Mouse (Mus musculus): ENCODE measurements around the gene Dhx32.

Gene Dhx32

DNA sequence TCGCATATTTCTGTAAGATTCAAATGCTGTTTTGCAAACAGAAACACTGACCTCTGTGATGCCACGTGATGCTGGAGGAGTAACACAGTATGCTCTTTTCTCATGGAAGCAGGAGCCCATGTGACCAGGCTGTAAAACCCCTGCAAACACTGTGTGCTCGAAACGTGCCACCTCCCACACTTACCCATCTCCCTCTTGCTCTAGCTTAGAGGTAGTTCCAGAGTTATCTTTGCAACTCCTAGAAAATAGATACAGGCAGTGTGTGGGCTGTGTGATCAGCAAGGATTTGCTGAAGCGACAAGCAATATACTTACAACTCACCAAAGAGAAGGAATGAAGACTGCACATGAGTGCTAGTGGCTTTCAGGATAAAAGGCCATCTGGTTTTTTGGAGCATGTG, 14.0 kb downstream of the Dhx32 start:
- DNase-seq, result no peak

DNA sequence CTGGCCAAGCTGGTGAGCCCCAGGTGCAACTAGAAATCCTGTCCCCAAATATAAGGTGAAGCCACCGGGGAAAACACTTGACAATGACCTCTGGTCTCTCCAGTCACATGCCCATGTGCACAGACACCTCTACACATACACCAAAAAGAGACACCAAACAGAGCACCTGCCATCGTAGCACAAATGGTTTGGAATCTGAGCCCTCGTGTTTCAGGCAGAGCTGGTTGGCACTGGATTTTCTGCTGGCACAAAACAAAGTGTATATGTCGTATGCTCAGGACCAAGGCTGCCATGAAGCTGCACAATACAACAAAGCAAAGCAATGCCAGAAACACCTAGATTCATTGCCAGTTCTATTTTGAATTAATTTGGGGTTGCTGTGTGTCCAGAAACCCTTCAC, 14.5 kb downstream of the Dhx32 start:
- DNase-seq, result no peak

DNA sequence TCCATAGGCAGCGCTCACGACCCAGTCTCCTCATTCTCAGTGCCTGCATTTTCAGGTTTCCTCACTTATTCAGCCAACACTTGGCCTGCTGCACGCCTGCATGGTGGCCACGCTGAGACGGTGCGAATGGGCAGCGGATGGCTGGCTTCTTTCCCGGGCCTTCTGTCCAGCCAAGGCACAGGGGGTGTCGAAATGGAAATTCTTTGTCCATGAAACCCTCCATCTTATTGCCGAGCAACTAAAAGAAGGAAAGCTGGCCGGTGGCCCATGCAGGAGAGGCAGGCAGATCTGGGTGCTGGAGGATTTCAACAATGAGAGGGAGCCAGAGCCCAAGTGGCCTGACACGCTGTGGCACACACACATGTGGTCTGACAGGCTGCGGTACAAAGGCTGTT, 16.7 kb downstream of the Dhx32 start:
- DNase-seq, result no peak

DNA sequence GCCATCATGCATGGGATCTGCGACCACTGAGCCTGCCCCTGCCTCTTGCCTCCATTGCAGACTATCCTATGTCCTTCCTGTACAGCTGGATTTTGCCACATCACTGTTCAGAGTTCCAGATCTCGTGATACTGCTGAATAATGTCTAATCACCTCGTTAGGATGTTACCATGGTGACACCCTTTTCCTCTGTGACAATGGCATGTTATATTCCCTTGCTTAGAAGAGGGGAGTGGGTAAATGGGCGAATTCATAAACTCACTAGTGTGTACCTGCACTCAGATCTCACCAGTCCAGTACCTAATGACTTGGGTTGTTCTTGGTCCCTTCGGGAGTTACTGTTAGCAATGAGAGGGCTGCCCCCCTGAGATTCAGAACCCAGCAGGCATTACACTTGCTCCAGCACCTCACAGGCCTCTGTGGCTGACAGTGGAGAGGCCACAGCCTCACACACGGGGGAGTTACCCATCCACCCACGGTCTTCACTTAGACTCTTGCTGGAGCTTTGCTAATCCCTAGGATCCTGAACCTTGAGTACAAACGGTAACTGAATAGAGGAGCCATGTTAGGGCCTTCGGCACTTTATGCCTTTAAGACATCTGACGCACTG, 17.2 kb downstream of the Dhx32 start:
- no peak for DNase-seq

DNA sequence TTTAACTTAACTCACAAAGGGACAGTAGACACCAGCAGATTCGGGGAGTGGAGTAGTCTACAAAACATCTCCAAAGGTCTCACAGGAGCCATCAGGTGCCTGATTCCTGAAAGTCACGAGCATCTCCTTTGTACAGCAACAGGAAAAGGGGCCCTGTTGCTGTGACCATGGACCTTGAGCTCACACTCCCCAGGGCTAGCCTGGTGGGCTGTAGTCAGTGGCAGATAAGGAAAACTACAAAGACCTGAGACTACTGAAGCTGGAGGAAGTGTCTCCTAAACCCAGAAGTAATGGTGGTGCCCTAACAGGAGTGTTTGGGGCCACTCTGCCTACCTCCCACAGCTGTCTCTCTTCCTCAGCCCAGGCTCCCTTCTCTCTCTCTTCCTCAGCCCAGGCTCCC, 18.1 kb downstream of the Dhx32 start:
- no peak for DNase-seq

DNA sequence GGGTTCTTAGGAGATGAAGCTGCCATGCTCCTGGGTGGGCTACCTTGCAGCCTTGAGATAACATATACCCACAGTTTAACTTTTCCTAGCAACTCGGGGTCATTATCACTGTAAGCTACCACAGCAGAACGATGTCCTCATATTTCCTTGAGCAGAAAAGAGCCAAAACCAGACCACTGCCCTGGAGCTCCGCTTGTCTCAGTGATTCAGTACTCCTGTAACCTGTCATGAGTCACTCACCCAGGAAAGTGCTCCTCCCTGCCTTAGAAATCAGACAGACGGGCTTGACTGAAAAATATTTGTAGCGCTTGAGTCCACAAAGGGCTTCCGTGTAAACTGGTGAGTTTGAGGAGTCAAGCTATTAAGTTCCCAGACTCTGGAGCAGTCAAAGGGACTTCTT, 19.8 kb downstream of the Dhx32 start:
- DNase-seq, result no peak

DNA sequence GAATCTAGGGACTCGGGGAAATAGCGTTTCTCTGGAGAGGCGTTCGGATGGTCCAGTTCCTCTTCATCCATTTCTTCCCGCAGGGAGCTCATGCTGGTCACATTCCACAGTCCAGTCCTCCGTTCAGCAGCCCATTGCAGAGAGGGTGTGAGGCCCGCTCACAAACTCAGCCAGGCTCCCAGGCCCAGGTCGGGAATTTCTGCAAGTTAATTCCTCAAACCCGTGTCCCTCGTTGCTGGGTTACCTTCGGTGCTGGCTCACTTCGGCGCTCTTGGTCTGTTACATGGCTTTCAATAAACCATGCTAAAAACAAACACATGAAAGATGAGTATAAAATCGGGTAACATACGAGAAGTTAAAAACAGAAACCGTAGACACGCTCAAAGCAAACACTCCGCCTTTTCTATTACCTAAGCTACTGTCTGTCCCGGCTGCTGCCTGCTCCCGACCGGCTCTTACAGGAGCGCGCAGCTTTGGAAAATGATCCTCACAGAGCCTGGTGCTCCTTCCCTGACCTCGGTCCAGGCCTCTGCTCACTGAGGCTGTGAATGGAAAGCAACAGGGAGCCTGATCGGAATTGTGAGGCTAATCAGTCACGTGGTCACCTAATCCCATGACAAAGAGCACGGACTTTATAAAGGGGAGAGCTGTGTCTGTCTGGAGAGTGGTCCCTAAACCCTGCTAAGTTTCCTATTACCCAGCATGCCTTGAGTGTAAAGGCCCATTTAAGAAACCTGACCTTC, 22.7 kb downstream of the Dhx32 start:
- DNase-seq, result no peak

DNA sequence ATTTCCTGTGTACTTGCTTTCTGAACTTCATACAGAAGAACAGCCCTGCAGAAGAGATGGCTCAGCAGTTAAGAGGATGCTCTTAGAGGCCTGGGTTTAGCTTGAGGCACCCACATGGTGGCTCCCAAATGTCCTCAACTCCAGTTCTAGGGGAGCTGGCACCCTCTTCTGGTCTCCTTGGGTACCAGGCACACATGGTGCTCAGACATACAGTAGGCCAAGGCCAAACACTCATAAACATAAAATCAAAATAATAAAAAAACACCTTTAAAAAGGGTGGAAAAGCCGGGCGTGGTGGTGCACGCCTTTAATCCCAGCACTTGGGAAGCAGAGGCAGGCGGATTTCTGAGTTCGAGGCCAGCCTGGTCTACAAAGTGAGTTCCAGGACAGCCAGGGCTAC, 23.8 kb downstream of the Dhx32 start:
- no peak for DNase-seq

DNA sequence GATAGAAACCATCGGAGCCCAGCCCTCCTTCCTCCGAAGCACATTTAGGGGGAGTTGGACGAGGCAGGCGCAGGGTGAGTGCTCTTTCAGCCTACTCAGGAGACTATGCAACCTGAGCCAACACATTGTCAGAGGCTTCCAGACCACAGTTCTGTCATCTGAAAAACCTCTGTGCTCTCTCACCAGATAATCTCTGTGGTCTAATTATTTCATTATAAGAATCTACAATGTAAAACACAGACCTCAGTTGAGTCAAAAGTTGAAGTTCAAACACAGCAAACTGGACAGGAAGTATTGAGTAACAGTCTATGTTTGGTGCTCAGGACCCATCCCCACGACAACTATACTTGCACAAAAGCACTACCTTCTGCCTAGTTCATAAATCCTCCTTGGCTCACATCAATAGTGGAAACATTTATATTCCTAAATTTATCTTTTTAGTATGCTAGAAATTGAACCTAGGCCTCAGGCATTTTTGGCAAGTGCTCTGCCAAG, 24.5 kb downstream of the Dhx32 start:
- DNase-seq, result no peak

DNA sequence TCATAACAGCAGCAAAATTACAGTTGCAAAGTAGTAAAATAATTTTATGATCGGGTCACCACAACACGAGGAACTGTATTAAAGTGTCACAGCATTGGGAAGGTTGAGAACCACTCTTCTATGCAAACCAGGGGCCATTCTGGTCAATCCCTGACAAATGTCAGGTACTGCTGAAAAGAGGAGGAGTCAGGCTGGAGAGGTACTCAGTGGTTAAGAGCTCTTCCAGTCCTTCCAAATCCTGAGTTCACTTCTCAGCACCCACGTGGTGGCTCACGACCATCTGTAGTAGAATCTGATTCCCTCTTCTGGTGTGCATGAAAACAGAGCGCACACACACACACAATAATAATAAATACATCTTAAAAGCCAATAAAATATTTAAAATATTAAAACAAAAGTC, 31.4 kb downstream of the Dhx32 start:
- no peak for DNase-seq

DNA sequence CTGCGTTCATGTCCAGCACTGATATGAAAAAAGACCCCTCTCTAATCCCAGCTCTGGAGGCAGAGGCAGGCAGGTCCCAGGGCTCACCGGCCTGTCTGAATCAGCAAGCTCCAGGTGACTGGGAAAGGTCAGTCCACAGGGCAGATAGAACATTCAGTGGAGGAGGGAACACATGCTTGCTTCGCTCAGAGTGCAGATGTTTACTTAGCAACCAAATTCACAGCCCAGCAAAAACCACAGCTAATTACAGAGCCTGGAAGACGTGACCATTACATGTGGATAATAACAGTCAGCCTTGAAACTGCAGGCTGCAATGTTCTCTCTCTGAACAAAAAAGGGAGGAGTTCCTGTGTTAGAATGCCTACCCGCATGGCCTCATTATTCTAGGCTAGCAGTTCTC, 31.9 kb downstream of the Dhx32 start:
- no peak for DNase-seq

DNA sequence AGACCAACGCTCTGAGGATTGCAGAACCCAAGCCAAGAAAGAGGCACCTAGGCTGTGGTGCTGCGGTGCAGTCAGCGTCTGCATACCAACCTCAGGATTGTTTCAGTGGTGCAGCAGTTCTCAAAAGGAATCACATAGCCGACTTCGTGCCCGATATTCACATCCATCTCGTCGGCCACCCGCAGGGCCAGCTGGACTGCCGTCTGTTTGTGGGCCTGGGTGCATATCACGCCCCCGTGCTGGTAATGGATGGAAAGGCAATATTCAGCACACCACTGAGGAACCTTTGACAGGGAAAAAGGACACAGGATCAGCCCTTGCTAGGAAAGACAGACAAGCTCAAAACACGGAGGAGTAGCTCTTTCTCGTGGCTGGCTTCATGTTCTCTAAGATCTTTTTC, 33.8 kb downstream of the Dhx32 start:
- no peak for DNase-seq

DNA sequence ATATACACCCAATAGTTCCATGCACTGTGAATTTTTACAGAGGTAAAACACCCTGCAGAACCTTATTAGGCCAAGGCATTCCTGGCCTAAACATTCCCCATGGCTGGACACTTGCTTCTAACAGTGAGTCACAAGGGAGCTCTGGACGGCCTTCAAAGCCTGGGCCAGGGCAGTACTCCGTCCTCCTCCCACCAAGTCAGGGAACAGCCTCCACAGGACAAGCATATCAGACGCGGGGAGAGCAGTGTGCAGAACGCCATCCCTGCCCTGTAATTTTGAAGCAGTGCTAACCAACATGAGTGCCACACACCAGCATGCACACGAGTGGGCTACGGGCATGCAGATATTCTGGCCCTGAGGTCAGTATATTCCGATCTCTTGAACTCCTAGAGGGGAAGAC, 35.2 kb downstream of the Dhx32 start:
- DNase-seq, result no peak

DNA sequence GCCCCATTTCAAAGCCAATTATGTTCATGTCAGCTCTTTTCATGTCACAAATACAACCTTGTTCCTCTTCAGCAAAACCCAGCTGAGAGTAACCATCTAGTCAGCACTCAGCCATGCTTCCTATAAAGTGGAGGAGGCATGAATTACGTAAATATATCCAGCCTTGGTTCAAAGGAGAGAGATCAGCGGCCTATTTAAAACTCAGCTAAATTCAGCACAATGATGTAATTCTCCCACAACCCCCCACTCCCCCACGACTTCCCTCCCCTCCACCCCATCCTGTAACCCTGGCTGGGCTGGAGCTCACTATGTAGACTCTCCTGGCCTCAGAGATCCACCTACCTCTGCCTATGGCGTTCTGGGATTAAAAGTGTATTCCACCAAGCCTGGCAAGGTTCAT, 37.8 kb downstream of the Dhx32 start:
- no peak for DNase-seq

DNA sequence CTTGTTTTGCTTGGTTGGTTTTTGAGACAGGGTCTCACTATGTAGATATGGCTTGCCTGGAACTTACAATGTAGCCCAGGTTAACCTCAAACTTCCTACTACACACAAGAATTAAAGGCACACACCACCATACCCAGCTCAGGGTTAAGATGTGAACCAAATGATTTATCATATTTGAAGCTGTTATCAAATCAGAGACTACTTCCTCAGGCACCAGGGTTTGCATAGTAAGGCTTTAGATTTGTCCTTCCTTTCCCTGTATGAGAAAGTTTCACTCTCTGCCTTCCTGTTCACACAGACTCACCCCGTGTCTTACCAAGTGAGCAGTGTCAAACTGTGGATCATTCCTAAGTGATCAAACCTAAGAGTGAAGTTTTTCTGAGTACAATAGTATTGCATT, 38.3 kb downstream of the Dhx32 start:
- DNase-seq, result no peak

DNA sequence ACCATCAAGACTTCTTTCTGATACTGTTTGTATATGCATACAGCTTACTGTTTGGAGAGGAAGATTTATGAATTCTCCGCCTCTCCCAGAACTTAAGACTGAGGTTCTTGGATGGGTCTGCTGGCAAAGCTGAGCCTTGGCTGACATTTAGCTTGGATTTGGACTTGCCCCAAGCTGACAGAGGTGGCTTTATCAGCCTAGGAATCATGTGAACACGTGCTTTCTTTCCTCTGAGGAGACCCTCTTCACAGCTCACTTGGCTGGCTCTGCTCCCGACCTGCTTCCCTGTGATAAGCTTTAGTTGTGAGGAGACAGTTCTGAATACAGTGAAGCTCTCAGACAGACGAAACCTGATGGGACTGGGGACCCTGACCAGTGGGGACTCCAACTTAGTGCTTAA, 38.9 kb downstream of the Dhx32 start:
- no peak for DNase-seq

DNA sequence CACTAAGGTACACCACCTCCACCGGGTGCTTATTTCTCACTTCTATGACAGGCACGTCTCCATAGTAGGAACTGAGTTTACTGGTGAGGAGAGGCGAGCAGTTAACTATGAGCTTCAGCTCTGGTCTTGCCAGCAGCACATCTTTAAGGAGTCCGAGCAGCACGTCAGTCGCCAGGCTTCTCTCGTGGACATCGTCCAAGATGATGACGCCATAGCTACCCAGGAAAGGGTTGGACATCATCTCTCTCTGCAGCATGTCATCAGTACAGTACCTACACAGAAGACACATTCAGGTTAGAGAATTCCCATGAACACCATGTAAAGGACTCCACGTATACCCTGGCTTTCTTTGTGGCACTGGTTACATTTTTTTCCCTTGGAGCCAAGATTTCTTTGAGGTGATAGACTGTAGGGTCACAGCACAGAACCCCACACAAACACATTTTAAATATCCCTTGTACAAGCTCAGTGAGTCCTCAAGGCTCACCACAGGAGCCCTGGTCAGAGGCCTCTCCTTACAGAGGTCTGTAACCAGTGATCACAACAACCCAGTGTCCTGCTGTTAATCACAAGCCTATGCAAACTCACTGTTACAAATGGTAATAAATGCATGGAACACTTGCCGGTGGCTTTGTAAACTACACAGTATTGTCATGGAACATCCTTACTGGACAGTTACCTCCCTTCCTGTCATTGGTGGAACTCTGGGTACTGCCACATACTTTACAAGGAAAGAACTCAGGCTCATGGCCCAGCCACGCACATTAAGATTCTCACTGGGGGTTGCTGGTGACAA, 39.8 kb downstream of the Dhx32 start:
- DNase-seq, result no peak

DNA sequence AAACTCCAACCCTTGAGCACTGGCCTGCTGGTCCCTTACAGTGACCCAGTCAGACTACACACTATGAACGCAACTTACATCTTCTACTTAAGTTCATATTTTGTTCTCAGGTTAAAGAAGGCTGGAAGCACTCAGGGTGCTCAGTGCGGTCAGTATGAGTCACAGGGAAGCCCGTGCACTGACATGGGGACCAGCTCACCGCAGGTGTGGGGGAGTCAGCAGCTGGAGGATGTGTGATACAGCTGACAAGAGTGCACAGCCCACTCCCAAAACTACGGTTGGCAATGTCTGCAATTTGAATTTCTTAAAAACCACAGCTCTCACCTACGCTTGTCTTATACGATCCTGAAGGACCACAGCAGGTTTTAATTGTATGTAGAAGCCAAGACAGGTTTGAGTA, 42.0 kb downstream of the Dhx32 start:
- no peak for DNase-seq

DNA sequence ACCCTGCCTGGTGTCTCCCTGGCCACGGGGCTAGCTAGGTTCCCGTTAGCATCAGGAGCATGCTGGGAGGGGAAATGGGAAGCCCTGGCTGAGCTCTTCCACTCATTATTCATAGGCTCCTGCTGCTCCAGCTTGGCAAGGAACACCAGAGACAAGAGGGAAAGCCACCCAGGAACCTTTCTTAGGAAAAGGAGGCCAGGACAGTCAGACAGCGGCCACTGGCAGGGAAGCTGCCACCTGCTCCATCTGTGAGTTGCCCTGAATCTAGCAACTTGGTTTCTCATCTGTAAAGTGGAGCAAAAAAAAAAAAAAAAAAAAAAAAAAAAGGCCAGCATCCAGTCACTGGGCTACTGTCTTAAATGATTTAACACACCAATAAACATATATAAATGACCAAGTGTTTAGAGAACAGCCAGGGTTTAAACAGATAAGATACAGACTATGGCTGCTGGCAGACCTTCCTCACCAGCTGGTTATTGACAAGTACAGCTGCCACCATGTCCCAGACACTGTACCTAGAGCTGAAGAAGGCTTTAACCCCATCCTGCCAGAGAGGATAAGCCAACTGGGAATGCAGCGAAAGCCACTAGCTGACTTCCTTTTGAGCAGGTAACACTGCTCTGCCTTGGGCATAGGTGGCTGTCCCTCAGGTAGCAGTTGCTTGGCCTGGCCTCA, 50.4 kb downstream of the Dhx32 start:
- DNase-seq, result no peak

DNA sequence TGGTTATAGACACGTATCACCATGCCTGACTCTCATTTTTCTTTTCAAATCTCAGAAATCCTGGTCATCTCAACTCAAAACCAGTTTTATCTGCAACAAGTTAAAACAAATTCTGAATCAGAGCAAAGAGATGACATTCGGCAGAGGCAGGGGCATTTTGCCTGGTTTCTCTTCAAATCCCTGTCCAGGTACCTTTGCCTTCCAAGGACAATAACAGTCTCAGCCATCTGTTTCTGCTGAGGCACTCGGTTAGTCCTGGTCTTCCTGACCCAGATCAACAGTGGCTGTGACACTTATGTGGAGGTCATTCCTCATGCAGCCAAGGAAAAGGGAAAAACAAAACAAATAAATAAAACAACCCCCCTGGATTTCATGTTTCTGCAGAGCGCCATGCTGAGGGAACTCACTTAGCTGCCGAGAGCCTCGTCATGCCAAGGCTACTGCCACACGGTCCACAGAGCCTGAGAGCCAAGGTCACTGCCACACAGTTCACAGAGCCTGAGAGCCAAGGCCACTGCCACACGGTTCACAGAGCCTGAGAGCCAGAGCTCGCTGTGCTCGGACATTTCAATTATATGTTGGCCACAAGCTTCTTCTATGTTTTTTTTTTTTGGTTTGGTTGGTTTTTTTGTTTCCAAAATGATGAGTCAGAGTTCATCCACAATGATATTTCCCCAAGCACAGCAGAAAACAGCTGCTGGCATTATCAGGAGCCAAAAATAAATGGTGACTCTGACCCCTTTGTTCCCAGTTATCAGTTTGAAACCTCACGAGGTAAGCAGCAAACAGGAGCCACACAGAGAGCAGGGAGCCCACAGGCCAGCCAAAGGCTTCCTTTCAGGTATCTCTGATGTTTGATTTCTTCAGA, 52.0 kb downstream of the Dhx32 start:
- DNase-seq, result no peak

DNA sequence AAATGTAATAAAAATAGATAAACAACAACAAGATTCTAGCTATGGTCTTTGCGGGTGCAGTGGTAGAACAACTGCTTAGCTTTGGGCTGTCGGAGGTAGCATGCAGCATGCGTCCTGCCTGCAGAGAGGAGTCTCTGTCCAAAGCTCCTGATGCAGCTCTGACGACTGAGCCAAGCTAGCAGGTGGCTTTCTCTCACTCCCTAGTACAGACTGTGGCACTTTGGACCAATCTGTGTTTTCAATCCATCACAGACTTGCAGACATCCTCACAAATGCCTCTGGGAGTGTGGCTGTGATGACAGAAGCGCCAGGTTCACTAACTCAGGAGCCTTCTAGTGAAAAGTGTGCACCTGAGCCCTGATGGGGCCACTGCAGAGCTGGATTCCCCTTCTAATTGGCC, 53.2 kb downstream of the Dhx32 start:
- DNase-seq, result no peak

DNA sequence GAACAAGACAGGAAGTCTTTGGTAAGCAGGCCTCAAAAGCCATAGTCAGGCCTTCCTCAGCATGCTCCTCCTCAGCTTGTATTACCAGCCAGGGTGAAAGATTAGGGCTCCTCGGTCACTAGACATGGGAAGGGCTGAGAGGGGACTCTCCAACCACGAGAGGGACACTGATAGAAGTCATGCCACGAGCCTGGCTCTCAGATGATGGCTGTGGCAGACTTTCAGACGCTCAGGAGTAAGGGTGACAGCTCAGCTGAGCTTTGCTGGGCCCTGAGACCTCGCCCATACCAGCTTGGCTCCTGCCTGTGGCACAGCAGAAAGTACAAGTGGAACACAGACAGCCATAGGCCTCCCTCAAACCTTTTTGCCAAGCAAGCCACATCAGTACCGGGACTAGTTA, 55.5 kb downstream of the Dhx32 start:
- no peak for DNase-seq

DNA sequence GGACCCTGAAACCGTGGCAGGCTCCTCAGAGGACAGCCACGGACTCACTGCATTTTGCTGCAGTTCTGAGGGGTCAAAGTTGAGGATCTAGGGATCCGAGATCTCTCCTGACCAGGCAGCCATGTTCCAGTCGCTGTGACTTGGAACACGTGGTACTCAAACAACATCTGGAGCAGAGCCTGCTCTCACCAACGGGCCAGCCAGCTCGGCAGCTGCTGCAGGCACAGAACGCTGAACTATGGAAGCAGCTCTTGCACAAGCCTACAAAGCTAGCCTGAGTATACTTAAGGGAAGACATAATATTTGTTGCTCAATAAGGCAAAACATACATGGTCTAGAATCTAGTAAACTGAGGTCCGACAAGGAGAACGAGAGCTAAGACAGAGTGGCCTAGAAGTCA, 57.0 kb downstream of the Dhx32 start:
- no peak for DNase-seq

Data from thymus, postnatal 25 days (tissue).